In genomic region chr2:61489762-61490161, GRCm38 (mm10) we compare ENCODE assay signal across 9 mouse cellular contexts.
"Had no signal": no experiment of that assay in that cellular context is flagged by ENCODE, and none has a peak within 500 bp of the region (broad histone marks: within the 10 kb centered on the region; RNA-seq: fewer than 3 reads in every experiment).

No protein-coding gene starts in this region.

- DNase-seq: kidney, adult 2 months; kidney, postnatal 25 days; layer of hippocampus, postnatal 36 days; lung, postnatal 10 days; lung, postnatal 4 days; midbrain, embryonic 14.5 days; right cerebral cortex, postnatal 14 days; thymus, adult 18-20 months; thymus, postnatal 25 days had no signal
